ENCODE assay signal across 8 mouse cellular contexts in genomic region chr17:56023386-56023785, GRCm38 (mm10). TPM values are rescaled to one million over a fixed set of nuclear protein-coding genes. Genes with fewer than 3 reads are reported as not detected.
A peak's percentile ranks its signal among the peaks of the same experiment; 100 is the strongest.
DNase-seq lines count a peak whose midpoint lies in the region; ATAC-seq and TF ChIP-seq lines count a peak whose summit lies in the region.

No protein-coding gene starts in this region.

- no peak for TF ChIP-seq POLR2A in cerebellum, adult 2 months (IDR thresholded peaks at IDR 0.05; ENCODE audit: borderline replicate concordance, insufficient read depth, low read length)

- no peak overlapping the region for H3K4me2 ChIP-seq in hindbrain, embryonic 14.5 days (replicated peaks)

- no peak overlapping the region for H3K9ac ChIP-seq in hindbrain, embryonic 14.5 days

- peak; percentile 14 to 28 for DNase-seq in cerebellum, adult 2 months
- DNase-seq in cerebellum, postnatal 14 days, result no peak
- DNase-seq in lung, adult 18-20 months, result peak; percentile 61
- DNase-seq in lung, postnatal 10 days, result no peak
- DNase-seq in hindbrain, embryonic 14.5 days (ENCODE audit: low spot score), result no peak
- no peak for DNase-seq in kidney, adult 11 months
- no peak for DNase-seq in left cerebral cortex, postnatal 14 days (ENCODE audit: low spot score in 2 of 2)

- H3K9me3 ChIP-seq in hindbrain, embryonic 14.5 days (ENCODE audit: control insufficient read depth, low read length), result no peaks in the 10 kb centered on the region

- H3K27ac ChIP-seq in cerebellum, adult 2 months (ENCODE audit: insufficient read depth, low read length), result peak overlapping the region; percentile 72
- 0 out of 2 replicates have a peak overlapping the region, but pooled peaks have one; percentile 28 for H3K27ac ChIP-seq in hindbrain, embryonic 14.5 days

- TF ChIP-seq CTCF in cerebellum, adult 2 months (IDR thresholded peaks at IDR 0.05; ENCODE audit: borderline replicate concordance, insufficient read depth, low read depth, low read length), result no peak

- no peaks in the 10 kb centered on the region for H3K27me3 ChIP-seq in cerebellum, adult 2 months (ENCODE audit: control insufficient read depth, insufficient read depth, low read length)
- no peaks in the 10 kb centered on the region for H3K27me3 ChIP-seq in hindbrain, embryonic 14.5 days (ENCODE audit: control insufficient read depth, insufficient read depth, low read length)

- H3K36me3 ChIP-seq in hindbrain, embryonic 14.5 days (replicated peaks; ENCODE audit: control insufficient read depth, insufficient read depth), result peaks cover 30% of the 10 kb centered on the region

- intact Hi-C loops in left cerebral cortex, postnatal 14 days (cut with DNase I), result no loop called here

- H3K4me3 ChIP-seq in cerebellum, adult 2 months (replicated peaks; ENCODE audit: insufficient read depth, low read depth, low read length), result no peak overlapping the region
- no peak overlapping the region for H3K4me3 ChIP-seq in hindbrain, embryonic 14.5 days (replicated peaks; ENCODE audit: low read length)

- 82% methylated on average over 5 of the region's 5 CpGs for WGBS in cerebellum, adult 2 months
- 78% methylated on average over 5 of the region's 5 CpGs for WGBS in hindbrain, embryonic 14.5 days

- peaks cover 94% of the 10 kb centered on the region for H3K4me1 ChIP-seq in cerebellum, adult 2 months (ENCODE audit: control insufficient read depth, insufficient read depth, low read length)
- peaks cover 14% of the 10 kb centered on the region; the same call in 1 of the 2 replicates for H3K4me1 ChIP-seq in hindbrain, embryonic 14.5 days (replicated peaks; ENCODE audit: control insufficient read depth, insufficient read depth, low read length)

- no peak for ATAC-seq in hindbrain, embryonic 14.5 days (ENCODE audit: low FRiP score)
- peak; percentile 57 for ATAC-seq in monocyte, adult 5-6 weeks (replicated peaks; ENCODE audit: insufficient number of reproducible peaks, low FRiP score, low TSS enrichment, poor library complexity, severe bottlenecking)

RNA-seq across cellular contexts. Expression of gene Sh3gl1, which starts 13.0 kb away (rescaled TPM):
- 69.5 and 82.5 TPM in 2 replicates for polyA plus RNA-seq in cerebellum, adult 2 months (2012; rRNA removed)
- polyA plus RNA-seq in hindbrain, embryonic 14.5 days (2014; fragmentation: Nextera tagmentation; extraction: Ambion mirVana), result 91.1 and 94.1 TPM in 2 replicates
- 22.4 to 35.7 TPM (median 23.4 TPM) in 3 replicates for total RNA-seq in monocyte, adult 5-6 weeks (2017)
- total RNA-seq in left cerebral cortex, postnatal 14 days (2021), result 10 to 100 TPM; 51.4 to 57.8 TPM

RNA-seq across cellular contexts. Expression of gene Chaf1a, which starts 16.9 kb away (rescaled TPM):
- 2.9 and 3.3 TPM in 2 replicates for polyA plus RNA-seq in cerebellum, adult 2 months (2012; rRNA removed)
- polyA plus RNA-seq in hindbrain, embryonic 14.5 days (2014; fragmentation: Nextera tagmentation; extraction: Ambion mirVana), result 3.1 and 3.6 TPM in 2 replicates
- 0.64 to 4.6 TPM (median 2.1 TPM) in 3 replicates for total RNA-seq in monocyte, adult 5-6 weeks (2017)
- total RNA-seq in left cerebral cortex, postnatal 14 days (2021), result 1 to 10 TPM; 2.5 to 4.0 TPM

RNA-seq across cellular contexts. Expression of gene Mpnd, which starts 17.9 kb away (rescaled TPM):
- 183 and 193 TPM in 2 replicates for polyA plus RNA-seq in cerebellum, adult 2 months (2012; rRNA removed)
- 146 and 151 TPM in 2 replicates for polyA plus RNA-seq in hindbrain, embryonic 14.5 days (2014; fragmentation: Nextera tagmentation; extraction: Ambion mirVana)
- 31.5 to 106 TPM (median 82.0 TPM) in 3 replicates for total RNA-seq in monocyte, adult 5-6 weeks (2017)
- total RNA-seq in left cerebral cortex, postnatal 14 days (2021), result 100 to 1,000 TPM; 102 to 120 TPM

RNA-seq across cellular contexts. Expression of gene Stap2, which starts 18.0 kb away (rescaled TPM):
- polyA plus RNA-seq in cerebellum, adult 2 months (2012; rRNA removed), result 51.8 and 64.1 TPM in 2 replicates
- 5.6 and 6.0 TPM in 2 replicates for polyA plus RNA-seq in hindbrain, embryonic 14.5 days (2014; fragmentation: Nextera tagmentation; extraction: Ambion mirVana)
- total RNA-seq in monocyte, adult 5-6 weeks (2017), result 0.29 to 1.1 TPM in 2 of 3 replicates, not detected in the other
- total RNA-seq in left cerebral cortex, postnatal 14 days (2021), result 1 to 10 TPM; 4.4 to 4.7 TPM

RNA-seq across cellular contexts. Expression of gene Fsd1, which starts 37.1 kb away (rescaled TPM):
- 88.0 and 91.3 TPM in 2 replicates for polyA plus RNA-seq in cerebellum, adult 2 months (2012; rRNA removed)
- 167 and 175 TPM in 2 replicates for polyA plus RNA-seq in hindbrain, embryonic 14.5 days (2014; fragmentation: Nextera tagmentation; extraction: Ambion mirVana)
- total RNA-seq in monocyte, adult 5-6 weeks (2017), result not detected in 3 replicates
- total RNA-seq in left cerebral cortex, postnatal 14 days (2021), result 10 to 100 TPM; 89.9 to 97.3 TPM

Comparison
In these comparisons a context has a peak if more than half of its experiments do, and no peak if none do; other contexts are left out.
1. DNase-seq: peak in cerebellum, adult 2 months (2 of 2) and lung, adult 18-20 months (2 of 2); none in cerebellum, postnatal 14 days (0 of 2), lung, postnatal 10 days (single experiment), hindbrain, embryonic 14.5 days (single experiment), kidney, adult 11 months (single experiment) and left cerebral cortex, postnatal 14 days (0 of 2).